Mouse (Mus musculus) adrenal gland, adult 2 months (tissue): Measurements from ENCODE around the gene Efl1. TPM values are rescaled to one million over a fixed set of nuclear protein-coding genes. Genes with fewer than 3 reads are reported as not detected.
A peak's percentile ranks its signal among the peaks of the same experiment; 100 is the strongest.
"Not testable (repeated sequence)": the region's sequence is repeated elsewhere in the genome, so short reads cannot be mapped to it uniquely, and the experiment has no call there.

ENCODE experiments used
- DNase-seq: peaks from one replicate; pipeline ENCODE4 v3.0.0; 2021
- polyA plus RNA-seq: library from polyadenylated mRNA; depleted of rRNA; stranded (reverse); fragments of >200 nt; gene quantifications from 2 replicates; pipeline ENCODE4 v1.2.3, GENCODE M21; 2012
- total RNA-seq, 2 experiments: library from RNA; stranded (reverse); gene quantifications; 2 replicates each; pipeline ENCODE4 v1.2.3; 2021

Efl1 gene
- total and polyA plus RNA-seq, 3 experiments = 1.2 to 19.9 (median 16.4) TPM

GRCm38 (mm10) chr7:82719740-82720139, 71.3 kb downstream of the Efl1 start:
- DNase-seq = no peak

GRCm38 (mm10) chr7:82720501-82720900, 72.1 kb downstream of the Efl1 start:
- no peak for DNase-seq

- DNase-seq = no peak
Observed at GRCm38 (mm10) chr7:82720906-82721305, 72.5 kb downstream of the Efl1 start.

- DNase-seq = no peak
Observed at GRCm38 (mm10) chr7:82722486-82723123, 74.2 kb downstream of the Efl1 start.

- DNase-seq = no peak
Observed at GRCm38 (mm10) chr7:82723151-82723871, 74.9 kb downstream of the Efl1 start.

- no peak for DNase-seq
Observed at GRCm38 (mm10) chr7:82724491-82724890, 76.1 kb downstream of the Efl1 start.

- DNase-seq = no peak
Observed at GRCm38 (mm10) chr7:82725006-82725636, 76.7 kb downstream of the Efl1 start.

GRCm38 (mm10) chr7:82725741-82726450, 77.5 kb downstream of the Efl1 start:
- peak; percentile 43 for DNase-seq

- DNase-seq = no peak
Observed at GRCm38 (mm10) chr7:82727066-82727465, 78.7 kb downstream of the Efl1 start.

GRCm38 (mm10) chr7:82729009-82729408, 80.6 kb downstream of the Efl1 start:
- not testable (repeated sequence) for DNase-seq

GRCm38 (mm10) chr7:82733118-82733517, 84.7 kb downstream of the Efl1 start:
- DNase-seq = no peak

GRCm38 (mm10) chr7:82733995-82734394, 85.6 kb downstream of the Efl1 start:
- no peak for DNase-seq

GRCm38 (mm10) chr7:82734748-82735600, 86.6 kb downstream of the Efl1 start:
- DNase-seq = no peak

GRCm38 (mm10) chr7:82743116-82743765, 94.8 kb downstream of the Efl1 start:
- peak; percentile 23 for DNase-seq

GRCm38 (mm10) chr7:82744167-82744715, 95.8 kb downstream of the Efl1 start:
- no peak for DNase-seq

GRCm38 (mm10) chr7:82748812-82749211, 100.4 kb downstream of the Efl1 start:
- no peak for DNase-seq

- DNase-seq = no peak
Observed at GRCm38 (mm10) chr7:82749239-82749638, 100.8 kb downstream of the Efl1 start.

- peak; percentile 34 for DNase-seq
Observed at GRCm38 (mm10) chr7:82752171-82753085, 104.0 kb downstream of the Efl1 start.

GRCm38 (mm10) chr7:82755602-82756155, 107.3 kb downstream of the Efl1 start:
- DNase-seq = no peak
